Mouse (Mus musculus) heart, adult 2 months (tissue): ENCODE measurements at regions not wholly inside any gene's neighbourhood (a gene's known extent, or its start where the extent isn't known, plus 50 kb on each side); places are given as distances from the start of the nearest gene placed in this dataset.

Experiments used
- CTCF ChIP-seq: fragments of 200-600 bp; IDR thresholded peaks from 2 replicates; pipeline ENCODE4 v1.8.1; 2022; ENCODE audit warnings: antibody characterized with exemption, mild to moderate bottlenecking, moderate library complexity
- EP300 ChIP-seq: fragments of 200-500 bp; IDR thresholded peaks from 2 replicates; pipeline ENCODE4 v1.6.1; 2011; ENCODE audit warnings: low read depth, low read length, control low read depth; ENCODE audit not compliant: insufficient read depth
- POLR2A ChIP-seq: fragments of 200-500 bp; IDR thresholded peaks from 2 replicates; pipeline ENCODE4 v1.6.1; 2011; ENCODE audit warnings: mild to moderate bottlenecking, low read depth, low read length, control low read depth; ENCODE audit not compliant: insufficient read depth

DNA sequence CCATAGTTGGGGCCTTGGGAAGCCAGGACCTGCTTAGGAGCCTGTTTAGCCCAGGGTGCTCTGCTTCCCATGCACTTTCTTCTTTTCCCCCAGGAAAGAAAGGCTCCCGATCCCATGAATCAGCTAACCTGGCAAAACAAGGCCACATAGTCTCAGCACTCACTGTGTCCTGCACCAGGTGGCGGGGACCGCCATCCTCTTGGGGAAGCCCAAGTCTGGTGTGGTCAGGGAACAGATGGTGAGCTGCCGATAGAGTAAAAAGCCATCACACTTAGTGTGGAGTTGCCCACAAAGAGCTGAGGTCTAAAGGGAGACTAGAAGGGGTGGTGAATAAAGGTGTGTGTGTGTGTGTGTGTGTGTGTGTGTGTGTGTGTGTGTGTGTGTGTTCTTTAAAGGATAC, 57.0 kb upstream of the Lrpap1 start:
- no peak for TF ChIP-seq CTCF
- TF ChIP-seq EP300 = no peak
- no peak for TF ChIP-seq POLR2A
